10 mouse cellular contexts compared by ENCODE assay signal in the genomic region with DNA sequence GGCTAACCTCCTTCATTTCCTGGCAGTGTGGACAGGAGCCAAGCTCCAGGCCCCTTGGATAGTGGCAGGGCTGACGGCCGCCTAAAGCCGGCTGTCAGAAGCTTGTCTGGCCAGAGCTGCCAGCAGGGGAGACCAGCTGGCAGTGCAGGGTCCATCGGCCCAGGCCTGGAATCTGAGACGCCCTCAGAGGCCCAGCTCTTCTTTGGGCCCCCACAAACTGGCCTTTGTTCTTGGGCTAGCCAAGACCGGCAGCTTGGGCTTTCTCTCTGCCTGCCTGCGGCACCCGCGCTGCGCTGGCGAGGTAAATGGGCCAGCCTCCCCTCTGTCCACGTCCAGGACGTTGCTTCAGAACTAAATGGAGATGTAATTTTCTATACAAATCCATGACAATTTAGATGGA. TPM values are rescaled to one million over a fixed set of nuclear protein-coding genes. Genes with fewer than 3 reads are reported as not detected.
A peak's percentile ranks its signal among the peaks of the same experiment; 100 is the strongest.
DNase-seq lines count a peak whose midpoint lies in the region; ATAC-seq and TF ChIP-seq lines count a peak whose summit lies in the region.
"Had no signal": no experiment of that assay in that cellular context is flagged by ENCODE, and none has a peak within 500 bp of the region (broad histone marks: within the 10 kb centered on the region; RNA-seq: fewer than 3 reads in every experiment).

No protein-coding gene starts in this region.

- intact Hi-C loops in heart, postnatal 14 days (cut with DNase I) = no loop called here
- intact Hi-C loops in heart, adult 2 months (cut with DNase I) = no loop called here

- no peak for DNase-seq in heart, postnatal 14 days
- peak; percentile 94 for DNase-seq in brain, embryonic 14.5 days (ENCODE audit: low read depth)
- DNase-seq in forebrain, embryonic 11.5 days (ENCODE audit: low spot score) = peak; percentile 77
- no peak for DNase-seq in urinary bladder, postnatal 4 days (ENCODE audit: low spot score in 2 of 2)
- no peak for DNase-seq in spleen, postnatal 14 days (ENCODE audit: low spot score in 2 of 2)
- no peak for DNase-seq in heart, adult 2 months
- DNase-seq: thymus, adult 2 months had no signal

- no peaks in the 10 kb centered on the region for H3K79me2 ChIP-seq in heart, adult 2 months (replicated peaks; ENCODE audit: control insufficient read depth, insufficient read depth, low read length)

- no peak overlapping the region for H3K4me2 ChIP-seq in heart, embryonic 14.5 days (ENCODE audit: low read length)
- H3K4me2 ChIP-seq in forebrain, embryonic 11.5 days (ENCODE audit: low read depth, low read length, severe bottlenecking) = 0 out of 2 replicates have a peak overlapping the region, but pooled peaks have one; percentile 18
- H3K4me2 ChIP-seq in liver, embryonic 16.5 days (ENCODE audit: low read depth, low read length) = no peak overlapping the region

- H3K9me3 ChIP-seq in heart, embryonic 14.5 days (ENCODE audit: control insufficient read depth, low read length) = no peaks in the 10 kb centered on the region
- no peaks in the 10 kb centered on the region for H3K9me3 ChIP-seq in forebrain, embryonic 11.5 days (ENCODE audit: control insufficient read depth, low read length)
- no peaks in the 10 kb centered on the region for H3K9me3 ChIP-seq in liver, embryonic 16.5 days (replicated peaks; ENCODE audit: control insufficient read depth, low read length)

- no peak for ATAC-seq in heart, embryonic 14.5 days (ENCODE audit: insufficient number of reproducible peaks, insufficient read depth, low FRiP score, low read depth)
- peak; percentile 32 for ATAC-seq in forebrain, embryonic 11.5 days (replicated peaks; ENCODE audit: low FRiP score)
- ATAC-seq in liver, embryonic 16.5 days (ENCODE audit: low read depth) = no peak

- no peaks in the 10 kb centered on the region for H3K36me3 ChIP-seq in heart, embryonic 14.5 days (ENCODE audit: control insufficient read depth, insufficient read depth, low read length)
- no peaks in the 10 kb centered on the region for H3K36me3 ChIP-seq in forebrain, embryonic 11.5 days (ENCODE audit: control insufficient read depth, insufficient read depth, low read length)
- H3K36me3 ChIP-seq in liver, embryonic 16.5 days (ENCODE audit: control insufficient read depth, insufficient read depth) = no peaks in the 10 kb centered on the region
- H3K36me3 ChIP-seq in heart, adult 2 months (ENCODE audit: control insufficient read depth, insufficient read depth, low read length) = no peaks in the 10 kb centered on the region

- no peak for TF ChIP-seq POLR2A in brain, embryonic 14.5 days (IDR thresholded peaks at IDR 0.05; ENCODE audit: borderline replicate concordance, extremely low read depth, insufficient read depth, insufficient read length, poor library complexity, severe bottlenecking)
- no peak for TF ChIP-seq POLR2A in heart, adult 2 months (IDR thresholded peaks at IDR 0.05; ENCODE audit: insufficient read depth, low read depth, low read length)

- peak; percentile 7; the same call in 1 of the 2 replicates for TF ChIP-seq CTCF in brain, embryonic 14.5 days (IDR thresholded peaks at IDR 0.05; ENCODE audit: borderline replicate concordance, extremely low read depth, insufficient read depth, insufficient read length)
- TF ChIP-seq CTCF in heart, adult 2 months (IDR thresholded peaks at IDR 0.05) = no peak

- no peaks in the 10 kb centered on the region for H3K27me3 ChIP-seq in heart, embryonic 14.5 days (ENCODE audit: control insufficient read depth, insufficient read depth, low read length)
- peaks cover 5% of the 10 kb centered on the region for H3K27me3 ChIP-seq in forebrain, embryonic 11.5 days (ENCODE audit: control insufficient read depth, insufficient read depth, low read length)
- no peaks in the 10 kb centered on the region for H3K27me3 ChIP-seq in liver, embryonic 16.5 days (ENCODE audit: control insufficient read depth, insufficient read depth, low read depth, low read length)
- H3K27me3 ChIP-seq in heart, adult 2 months (ENCODE audit: control insufficient read depth, insufficient read depth, low read length) = no peaks in the 10 kb centered on the region

- no peak for TF ChIP-seq EP300 in heart, adult 2 months (IDR thresholded peaks at IDR 0.05; ENCODE audit: insufficient read depth, low read depth, low read length)

- 54% methylated on average over 13 of the region's 13 CpGs for WGBS in heart, embryonic 14.5 days
- 8% methylated on average over 13 of the region's 13 CpGs for WGBS in forebrain, embryonic 11.5 days
- WGBS in liver, embryonic 16.5 days (ENCODE audit: insufficient replicate concordance) = 81% methylated on average over 13 of the region's 13 CpGs
- WGBS in heart, adult 2 months = 76% methylated on average over 13 of the region's 13 CpGs

- peaks cover 41 to 51% of the 10 kb centered on the region in 2 experiments for H3K4me1 ChIP-seq in heart, embryonic 14.5 days (ENCODE audit: control insufficient read depth in 2 of 2, insufficient read depth in 2 of 2, low read length in 2 of 2)
- H3K4me1 ChIP-seq in forebrain, embryonic 11.5 days (replicated peaks; ENCODE audit: control insufficient read depth, insufficient read depth, low read length) = peaks cover 36% of the 10 kb centered on the region
- peaks cover 57% of the 10 kb centered on the region for H3K4me1 ChIP-seq in liver, embryonic 16.5 days (ENCODE audit: control insufficient read depth, low read depth, low read length)
- peaks cover 1% of the 10 kb centered on the region; the same call in 1 of the 2 replicates for H3K4me1 ChIP-seq in heart, adult 2 months (ENCODE audit: control insufficient read depth, insufficient read depth, low read length)

- peak overlapping the region; percentile 45; the same call in 1 of the 2 replicates for H3K9ac ChIP-seq in heart, embryonic 14.5 days (ENCODE audit: low read length)
- H3K9ac ChIP-seq in forebrain, embryonic 11.5 days (ENCODE audit: low read length) = peak overlapping the region; percentile 40
- peak overlapping the region; percentile 55 for H3K9ac ChIP-seq in liver, embryonic 16.5 days (ENCODE audit: low read depth, low read length)
- no peak overlapping the region for H3K9ac ChIP-seq in heart, adult 2 months (ENCODE audit: low read depth, low read length)

- no peak overlapping the region for H3K4me3 ChIP-seq in heart, embryonic 14.5 days (ENCODE audit: control insufficient read depth in 1 of 2, insufficient read depth in 1 of 2, low read depth in 1 of 2, low read length in 2 of 2)
- no peak overlapping the region for H3K4me3 ChIP-seq in forebrain, embryonic 11.5 days (ENCODE audit: low read depth, low read length)
- no peak overlapping the region for H3K4me3 ChIP-seq in liver, embryonic 16.5 days (ENCODE audit: low read depth, low read length)
- no peak overlapping the region for H3K4me3 ChIP-seq in heart, adult 2 months

- peak overlapping the region; percentile 58 to 68; a peak in 3 of 4 replicates for H3K27ac ChIP-seq in heart, embryonic 14.5 days (replicated peaks in 1 of 2; ENCODE audit: control insufficient read depth in 1 of 2, insufficient read depth in 1 of 2, low read depth in 2 of 2, low read length in 2 of 2)
- H3K27ac ChIP-seq in forebrain, embryonic 11.5 days (ENCODE audit: low read depth, low read length) = peak overlapping the region; percentile 84
- H3K27ac ChIP-seq in liver, embryonic 16.5 days (ENCODE audit: low read length) = peak overlapping the region; percentile 95
- H3K27ac ChIP-seq in heart, adult 2 months = no peak overlapping the region

RNA-seq across cellular contexts. Expression of gene 4930404H24Rik, which starts 4.3 kb away (rescaled TPM):
- not detected in 2 replicates for polyA plus RNA-seq in heart, embryonic 14.5 days (2014; fragmentation: Nextera tagmentation; extraction: Ambion mirVana)
- total RNA-seq in heart, postnatal 14 days (2021) = not detected
- polyA plus RNA-seq in brain, embryonic 14.5 days (2012; rRNA removed) = not detected in 2 replicates
- polyA plus RNA-seq in forebrain, embryonic 11.5 days (2014; fragmentation: Nextera tagmentation; extraction: Ambion mirVana) = not detected in 2 replicates
- polyA plus RNA-seq in liver, embryonic 16.5 days (2015; fragmentation: Nextera tagmentation; extraction: Ambion mirVana) = not detected in 2 replicates
- not detected for total RNA-seq in heart, adult 2 months (2021)
- not detected in 2 replicates for polyA plus RNA-seq in heart, adult 2 months (2012; rRNA removed)
- total RNA-seq: hematopoietic stem cell, adult 5-6 weeks had no signal
- polyA plus RNA-seq: thymus, adult 2 months had no signal

RNA-seq across cellular contexts. Expression of gene Nol4l, which starts 32.9 kb away (rescaled TPM):
- polyA plus RNA-seq in heart, embryonic 14.5 days (2014; fragmentation: Nextera tagmentation; extraction: Ambion mirVana) = 10.0 and 12.6 TPM in 2 replicates
- total RNA-seq in heart, postnatal 14 days (2021) = 1 to 10 TPM; 6.2 to 6.4 TPM
- 70.2 and 101 TPM in 2 replicates for polyA plus RNA-seq in brain, embryonic 14.5 days (2012; rRNA removed)
- polyA plus RNA-seq in forebrain, embryonic 11.5 days (2014; fragmentation: Nextera tagmentation; extraction: Ambion mirVana) = 25.6 and 26.2 TPM in 2 replicates
- polyA plus RNA-seq in liver, embryonic 16.5 days (2015; fragmentation: Nextera tagmentation; extraction: Ambion mirVana) = 3.9 and 4.3 TPM in 2 replicates
- total RNA-seq in heart, adult 2 months (2021) = 1 to 10 TPM; 3.5 to 4.4 TPM
- polyA plus RNA-seq in heart, adult 2 months (2012; rRNA removed) = 3.9 and 4.0 TPM in 2 replicates

Comparison
In these comparisons a context has a peak if more than half of its experiments do, and no peak if none do; other contexts are left out.
1. DNase-seq: peak in brain, embryonic 14.5 days (single experiment) and forebrain, embryonic 11.5 days (single experiment); none in heart, postnatal 14 days (0 of 2), urinary bladder, postnatal 4 days (0 of 2), spleen, postnatal 14 days (0 of 2) and heart, adult 2 months (0 of 2).